Mouse (Mus musculus) ES-E14 (cell line): ENCODE measurements around the gene Pdcd6ip. TPM values are rescaled to one million over a fixed set of nuclear protein-coding genes. Genes with fewer than 3 reads are reported as not detected.
"Not testable (repeated sequence)": the region's sequence is repeated elsewhere in the genome, so short reads cannot be mapped to it uniquely, and the experiment has no call there.

Source experiments
- DNase-seq: peaks from one replicate; pipeline ENCODE4 v3.0.0-alpha.2; 2013; ENCODE audit warnings: low read depth, low spot score
- H3K27ac ChIP-seq: 2 replicates; pipeline ENCODE4 v1.5.1; 2012; ENCODE audit warnings: low read depth, mild to moderate bottlenecking, low read length, moderate library complexity, mixed read lengths; ENCODE audit not compliant: poor library complexity, insufficient read depth, severe bottlenecking
- H3K36me3 ChIP-seq: 2 replicates; pipeline ENCODE4 v1.6.1; 2012; ENCODE audit warnings: mild to moderate bottlenecking, low read length, moderate library complexity, mixed read lengths; ENCODE audit not compliant: control insufficient read depth, poor library complexity, insufficient read depth, severe bottlenecking
- H3K4me1 ChIP-seq, 2 experiments: fragments of 150-350 bp in 1 of 2; sonication (generic) in 1 of 2; 2 replicates each; pipeline ENCODE4 v1.6.1; 2012; ENCODE audit warnings: low read length in 2 of 2, mild to moderate bottlenecking in 1 of 2, mixed read lengths in 1 of 2; ENCODE audit not compliant: control insufficient read depth in 2 of 2, insufficient read depth in 2 of 2, poor library complexity in 1 of 2
- H3K4me3 ChIP-seq, 2 experiments: fragments of 150-350 bp in 1 of 2; sonication (generic) in 1 of 2; 2 replicates each; pipeline ENCODE4 v1.5.1; 2012; ENCODE audit warnings: low read length in 2 of 2, low read depth in 1 of 2, mild to moderate bottlenecking in 1 of 2, mixed read lengths in 1 of 2; ENCODE audit not compliant: insufficient read depth in 1 of 2, poor library complexity in 1 of 2, severe bottlenecking in 1 of 2
- H3K9ac ChIP-seq: 2 replicates; pipeline ENCODE4 v1.6.1; 2012; ENCODE audit warnings: low read depth, mild to moderate bottlenecking, low read length, mixed read lengths; ENCODE audit not compliant: poor library complexity, insufficient read depth, severe bottlenecking
- H3K9me3 ChIP-seq: fragments of 150-350 bp; sonication (generic); 2 replicates; pipeline ENCODE4 v1.6.1; 2012; ENCODE audit warnings: low read depth, mild to moderate bottlenecking, low read length; ENCODE audit not compliant: control insufficient read depth, insufficient read depth
- CHD2 ChIP-seq: IDR thresholded peaks from 2 replicates; pipeline ENCODE4 v1.6.1; 2014; ENCODE audit warnings: mild to moderate bottlenecking, low read depth, low read length, inconsistent platforms
- HCFC1 ChIP-seq: IDR thresholded peaks from 2 replicates; pipeline ENCODE4 v1.6.1; 2012; ENCODE audit warnings: low read length, inconsistent platforms, borderline replicate concordance; ENCODE audit not compliant: insufficient read depth
- MAFK ChIP-seq: IDR thresholded peaks from 2 replicates; pipeline ENCODE4 v1.6.1; 2014; ENCODE audit warnings: mild to moderate bottlenecking, low read depth, low read length, inconsistent platforms; ENCODE audit not compliant: insufficient read depth
- ZC3H11A ChIP-seq: IDR thresholded peaks from 2 replicates; pipeline ENCODE4 v1.6.1; 2012; ENCODE audit warnings: low read depth, mild to moderate bottlenecking, inconsistent platforms, low read length, borderline replicate concordance
- ZNF384 ChIP-seq: IDR thresholded peaks from 2 replicates; pipeline ENCODE4 v1.6.1; 2012; ENCODE audit warnings: low read depth, low read length, inconsistent platforms
- in situ Hi-C, 2 experiments: fragments of 600-800 bp; cut with MboI; formaldehyde crosslinking; loops; one replicate each; pipeline ENCODE4 v1.15.1; 2025; ENCODE audit warnings: low sequenced_read_pairs in 2 of 2, inconsistent platforms in 1 of 2; ENCODE audit not compliant: unreplicated experiment in 2 of 2
- total RNA-seq: library from RNA; depleted of rRNA; stranded (reverse); fragments of 300-350 nt; gene quantifications from 2 replicates; pipeline ENCODE4 v1.2.3, GENCODE M21; 2012

The Pdcd6ip gene
- total RNA-seq, 1 experiment, result 28.4 TPM

DNA sequence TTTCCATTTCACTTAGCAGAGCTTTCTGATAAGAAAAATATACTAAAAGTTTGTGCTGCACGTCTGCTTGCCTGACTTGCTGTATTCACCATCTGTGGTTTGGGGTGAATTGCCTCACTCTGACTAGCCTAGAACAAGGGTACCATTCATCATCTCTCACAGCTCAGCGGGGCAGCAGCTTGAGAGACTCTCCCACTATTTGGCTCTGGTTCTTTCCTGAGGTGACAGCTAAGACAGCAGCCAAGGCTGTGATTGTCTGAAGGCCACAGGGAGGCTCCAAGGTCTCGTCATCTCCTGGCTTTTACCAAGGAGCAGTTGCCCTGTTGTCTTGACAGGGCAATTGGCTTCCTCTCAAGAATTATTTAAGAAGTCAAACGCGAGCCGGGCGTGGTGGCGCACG lies 30.0 kb upstream of the Pdcd6ip start:
- no peak for TF ChIP-seq HCFC1
- no peak for TF ChIP-seq CHD2
- TF ChIP-seq ZNF384, result no peak
- TF ChIP-seq ZC3H11A, result no peak
- TF ChIP-seq MAFK, result no peak
- Histone ChIP-seq H3K9me3 (no peaks in the 10 kb centered on the region), H3K4me3 (no peak overlapping the region), H3K4me1 (peaks cover 0 to 3% of the 10 kb centered on the region in 2 experiments; a peak in 2 of 4 replicates), H3K36me3 (no peaks in the 10 kb centered on the region), H3K27ac (no peak overlapping the region), H3K9ac (no peak overlapping the region)
- no peak for DNase-seq
- in situ Hi-C loops, result no loop called here

DNA sequence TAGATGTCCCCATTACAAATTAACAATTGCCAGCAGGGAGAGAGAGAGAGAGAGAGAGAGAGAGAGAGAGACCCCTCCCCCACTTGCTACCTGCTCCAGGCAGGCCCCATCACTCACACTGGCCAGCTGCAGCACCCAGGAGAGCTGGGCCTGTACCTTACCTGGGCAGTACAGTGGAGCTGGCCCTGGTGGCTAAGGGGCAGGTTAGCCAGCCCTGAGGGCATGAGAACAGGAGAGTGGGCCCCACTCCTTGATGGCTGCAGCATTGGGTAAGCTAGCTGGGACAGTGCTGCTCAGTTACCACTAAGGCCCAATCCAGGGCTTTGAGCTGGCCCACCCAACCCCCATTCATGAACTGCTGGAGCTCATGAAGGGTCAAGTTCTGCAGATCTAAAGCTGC lies 27.9 kb upstream of the Pdcd6ip start:
- Histone ChIP-seq H3K27ac (no peak overlapping the region), H3K4me1 (peaks cover 0 to 3% of the 10 kb centered on the region in 2 experiments; a peak in 2 of 4 replicates), H3K4me3 (no peak overlapping the region), H3K9ac (no peak overlapping the region), H3K9me3 (no peaks in the 10 kb centered on the region), H3K36me3 (no peaks in the 10 kb centered on the region)
- in situ Hi-C loops, result no loop called here
- no peak for DNase-seq
- TF ChIP-seq HCFC1, result no peak
- TF ChIP-seq ZNF384, result no peak
- no peak for TF ChIP-seq MAFK
- no peak for TF ChIP-seq ZC3H11A
- TF ChIP-seq CHD2, result no peak

- Histone ChIP-seq H3K4me1 (no peaks in the 10 kb centered on the region), H3K4me3 (no peak overlapping the region), H3K9ac (no peak overlapping the region), H3K27ac (no peak overlapping the region), H3K36me3 (no peaks in the 10 kb centered on the region), H3K9me3 (no peaks in the 10 kb centered on the region)
- no peak for DNase-seq
- TF ChIP-seq CHD2, result no peak
- TF ChIP-seq ZNF384, result no peak
- TF ChIP-seq HCFC1, result no peak
- no peak for TF ChIP-seq MAFK
- no peak for TF ChIP-seq ZC3H11A
- in situ Hi-C loops, result no loop called here
Observed at GRCm38 (mm10) chr9:113731540-113731939, 23.5 kb upstream of the Pdcd6ip start.

GRCm38 (mm10) chr9:113726991-113727680 lies 19.1 kb upstream of the Pdcd6ip start:
- no peak for TF ChIP-seq MAFK
- TF ChIP-seq ZC3H11A, result no peak
- no peak for TF ChIP-seq ZNF384
- TF ChIP-seq CHD2, result no peak
- TF ChIP-seq HCFC1, result no peak
- no peak overlapping the region for H3K27ac ChIP-seq
- peaks cover 0 to 2% of the 10 kb centered on the region in 2 experiments; a peak in 1 of 4 replicates for H3K4me1 ChIP-seq
- no peaks in the 10 kb centered on the region for H3K9me3 ChIP-seq
- no peaks in the 10 kb centered on the region for H3K36me3 ChIP-seq
- DNase-seq, result no peak
- in situ Hi-C loops, result no loop called here
- no peak overlapping the region for H3K4me3 ChIP-seq
- no peak overlapping the region for H3K9ac ChIP-seq

GRCm38 (mm10) chr9:113726131-113726530 lies 18.1 kb upstream of the Pdcd6ip start:
- no peaks in the 10 kb centered on the region for H3K36me3 ChIP-seq
- H3K4me1 ChIP-seq, result peaks cover 0 to 2% of the 10 kb centered on the region in 2 experiments; a peak in 1 of 4 replicates
- TF ChIP-seq ZC3H11A (no peak), CHD2 (no peak), MAFK (no peak), ZNF384 (no peak), HCFC1 (no peak)
- no peak overlapping the region for H3K4me3 ChIP-seq
- DNase-seq, result no peak
- in situ Hi-C loops, result no loop called here
- no peak overlapping the region for H3K27ac ChIP-seq
- H3K9ac ChIP-seq, result no peak overlapping the region
- H3K9me3 ChIP-seq, result no peaks in the 10 kb centered on the region

DNA sequence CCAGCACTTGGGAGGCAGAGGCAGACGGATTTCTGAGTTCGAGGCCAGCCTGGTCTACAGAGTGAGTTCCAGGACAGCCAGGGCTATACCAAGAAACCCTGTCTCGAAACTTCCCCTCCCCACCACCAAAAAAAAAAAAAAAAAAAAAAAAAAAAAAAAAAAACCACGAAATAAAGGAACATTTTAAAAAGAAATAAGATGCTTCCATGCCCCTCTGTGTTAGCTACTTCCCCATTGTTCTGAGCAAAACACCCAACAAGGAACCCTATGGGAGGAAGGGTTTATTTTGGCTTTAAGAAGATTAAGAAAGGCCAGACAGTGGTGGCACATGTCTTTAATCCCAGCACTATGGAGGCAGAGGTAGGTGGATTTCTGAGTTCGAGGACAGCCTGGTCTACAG lies 17.6 kb upstream of the Pdcd6ip start:
- H3K4me1 ChIP-seq, H3K9ac ChIP-seq, H3K36me3 ChIP-seq, H3K4me3 ChIP-seq, in situ Hi-C loops, DNase-seq, H3K27ac ChIP-seq, H3K9me3 ChIP-seq: not testable (repeated sequence)
